Mouse (Mus musculus) hindlimb bud, embryonic 11.5 days (tissue): Measurements from ENCODE around the gene Mup19.
"Not testable (repeated sequence)": the region's sequence is repeated elsewhere in the genome, so short reads cannot be mapped to it uniquely, and the experiment has no call there.

Source experiments
- DNase-seq: peaks from one replicate; pipeline ENCODE4 v3.0.0-alpha.2; 2012; ENCODE audit warnings: low read depth, low spot score; ENCODE audit errors: extremely low spot score

Mup19 gene

GRCm38 (mm10) chr4:61782169-61782568 lies at the start of gene Mup19:
TSS of gene Mup19 (minus strand) at chr4:61782269.
- DNase-seq = not testable (repeated sequence)

- DNase-seq = no peak
Observed at GRCm38 (mm10) chr4:61829211-61829610, 47.1 kb upstream of the Mup19 start.

- DNase-seq = no peak
Observed at GRCm38 (mm10) chr4:61823185-61823584, 41.1 kb upstream of the Mup19 start.

GRCm38 (mm10) chr4:61822541-61822940 lies 40.5 kb upstream of the Mup19 start:
- DNase-seq = not testable (repeated sequence)

DNA sequence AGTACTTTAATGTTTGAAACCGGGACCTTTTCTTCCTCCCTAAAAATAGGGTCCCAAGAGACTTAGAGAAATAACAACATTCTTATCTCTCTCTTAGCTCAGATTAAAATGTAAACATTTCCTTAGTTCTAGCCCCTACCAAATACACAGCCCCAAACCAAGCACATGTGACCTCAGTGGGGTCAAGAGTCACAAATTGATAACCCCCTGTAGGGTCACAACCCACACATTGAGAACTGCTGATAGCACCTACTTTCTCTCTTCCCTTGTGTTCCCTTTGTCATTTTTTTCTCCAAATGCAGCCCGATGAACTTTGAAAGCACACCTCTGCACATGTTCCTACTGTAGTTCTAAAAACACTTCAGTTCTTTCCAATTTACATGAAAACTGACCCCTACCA lies 33.5 kb upstream of the Mup19 start:
- DNase-seq = no peak

- DNase-seq = no peak
Observed at GRCm38 (mm10) chr4:61813435-61813834, 31.4 kb upstream of the Mup19 start.

GRCm38 (mm10) chr4:61811193-61811592 lies 29.1 kb upstream of the Mup19 start:
- DNase-seq = not testable (repeated sequence)

DNA sequence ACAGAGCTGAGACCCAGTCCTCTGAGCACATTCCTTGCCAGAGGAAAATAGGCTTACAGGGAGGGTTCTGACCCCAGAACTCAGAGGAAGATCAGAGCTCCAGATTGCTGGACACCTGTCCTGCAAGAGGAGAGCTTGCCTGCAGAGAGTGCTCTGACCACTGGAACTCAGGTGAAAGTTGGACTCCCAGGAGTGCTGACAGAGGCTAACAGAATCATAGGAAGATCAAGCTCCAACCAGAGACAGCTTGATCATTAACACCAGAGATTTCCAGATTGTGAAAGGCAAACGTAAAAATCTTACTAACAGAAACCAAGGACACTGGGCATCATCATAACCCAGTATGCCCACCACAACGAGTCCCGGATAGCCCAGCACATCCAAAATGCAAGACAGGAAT lies 26.9 kb upstream of the Mup19 start:
- DNase-seq = not testable (repeated sequence)

GRCm38 (mm10) chr4:61789699-61790098 lies 7.6 kb upstream of the Mup19 start:
- DNase-seq = not testable (repeated sequence)

- DNase-seq = not testable (repeated sequence)
Observed at GRCm38 (mm10) chr4:61784231-61784630, 2.2 kb upstream of the Mup19 start.
